Mouse (Mus musculus): ENCODE results near the gene Sema4b.

Gene Sema4b

GRCm38 (mm10) chr7:80197941-80198778 lies 11.5 kb downstream of the Sema4b start:
- peak; percentile 70 for ATAC-seq (ENCODE audit: low TSS enrichment)

- ATAC-seq (ENCODE audit: low TSS enrichment), result peak; percentile 15; the same call in 1 of the 2 replicates
Measured at GRCm38 (mm10) chr7:80198863-80199262, 12.2 kb downstream of the Sema4b start.

GRCm38 (mm10) chr7:80199286-80199685 lies 12.6 kb downstream of the Sema4b start:
- ATAC-seq (ENCODE audit: low TSS enrichment), result no peak

DNA sequence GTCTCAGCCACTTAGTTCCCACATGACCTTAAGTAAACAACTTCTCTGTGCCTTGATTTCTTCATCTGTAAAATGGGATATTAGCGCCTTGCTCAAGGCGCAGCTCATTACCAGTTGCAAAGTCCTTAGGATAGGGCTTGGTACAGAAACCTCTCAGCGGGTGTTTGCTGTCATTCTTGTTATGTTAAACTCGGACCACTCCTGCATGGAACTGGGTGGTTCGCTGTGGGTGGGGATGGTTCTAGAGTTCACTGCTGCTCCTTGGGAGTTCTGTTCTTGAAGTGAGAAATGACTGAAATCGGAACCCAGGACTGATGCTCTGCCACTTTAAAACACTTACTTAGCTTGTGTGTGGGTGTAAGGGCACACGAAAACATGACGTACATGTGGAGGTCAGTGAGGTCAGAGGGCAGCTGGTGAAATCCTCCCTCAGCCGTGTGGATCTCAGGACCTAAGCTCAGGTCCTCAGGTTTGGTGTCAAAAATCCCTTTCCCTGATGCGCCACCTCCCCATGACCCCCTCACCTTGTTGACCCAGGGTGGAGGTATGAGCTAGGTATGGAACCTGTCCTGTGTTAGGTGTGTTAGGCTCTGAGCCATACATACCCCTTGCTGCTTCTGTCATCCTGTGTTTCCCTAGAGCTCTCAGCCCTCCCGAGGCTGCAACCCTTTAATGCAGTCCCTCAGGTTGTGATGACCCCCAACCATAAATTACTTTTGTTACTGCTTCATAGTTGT lies 13.4 kb downstream of the Sema4b start:
- no peak for ATAC-seq (ENCODE audit: low TSS enrichment)

DNA sequence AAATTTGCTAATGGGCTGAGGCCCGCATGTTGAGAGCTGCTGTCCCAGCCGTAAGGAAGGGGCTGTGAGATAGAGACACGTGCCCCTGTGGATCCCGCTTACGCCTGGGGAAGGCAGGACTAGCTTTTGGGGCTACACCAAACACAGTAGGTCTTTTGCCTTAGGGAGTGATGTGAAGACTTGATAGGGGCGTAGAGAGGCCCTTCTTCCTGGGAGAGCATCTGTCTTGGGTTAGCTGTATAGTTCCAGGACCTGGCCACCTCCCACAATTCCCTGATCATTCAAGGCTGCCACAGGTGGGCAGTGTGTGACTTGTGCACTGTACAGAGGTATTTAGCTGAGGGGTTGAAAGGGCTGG lies 13.9 kb downstream of the Sema4b start:
- ATAC-seq (ENCODE audit: low TSS enrichment), result no peak

DNA sequence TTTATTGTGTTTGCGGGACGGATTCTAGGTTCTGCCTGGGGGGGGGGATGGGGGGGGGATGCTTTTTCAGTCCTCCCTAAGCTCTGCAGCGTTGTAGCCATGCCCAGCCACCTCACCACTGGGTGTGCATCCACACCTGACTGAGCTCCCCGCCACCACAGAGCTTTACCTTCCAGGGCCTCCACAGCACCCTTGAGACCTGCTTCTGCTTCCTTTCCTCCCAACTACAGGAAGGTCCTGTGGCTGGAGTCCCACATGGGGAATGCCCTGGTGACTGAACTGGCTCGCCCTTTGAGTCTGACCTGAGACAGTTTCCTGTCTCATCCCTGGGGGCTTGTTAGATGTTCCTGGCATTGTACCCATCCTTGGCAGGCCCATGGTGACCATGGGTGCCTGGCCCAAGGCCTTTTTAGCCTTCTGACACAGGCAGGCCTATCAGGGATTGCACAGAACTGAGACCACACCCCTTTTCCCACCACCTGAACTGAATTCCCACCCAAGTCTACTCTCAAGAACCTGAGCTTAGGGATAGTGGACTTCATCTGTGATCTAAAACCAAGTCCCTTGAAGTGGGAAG lies 14.4 kb downstream of the Sema4b start:
- no peak for ATAC-seq (ENCODE audit: low TSS enrichment)

- no peak for ATAC-seq (ENCODE audit: low TSS enrichment)
Measured at GRCm38 (mm10) chr7:80201888-80202540, 15.4 kb downstream of the Sema4b start.

DNA sequence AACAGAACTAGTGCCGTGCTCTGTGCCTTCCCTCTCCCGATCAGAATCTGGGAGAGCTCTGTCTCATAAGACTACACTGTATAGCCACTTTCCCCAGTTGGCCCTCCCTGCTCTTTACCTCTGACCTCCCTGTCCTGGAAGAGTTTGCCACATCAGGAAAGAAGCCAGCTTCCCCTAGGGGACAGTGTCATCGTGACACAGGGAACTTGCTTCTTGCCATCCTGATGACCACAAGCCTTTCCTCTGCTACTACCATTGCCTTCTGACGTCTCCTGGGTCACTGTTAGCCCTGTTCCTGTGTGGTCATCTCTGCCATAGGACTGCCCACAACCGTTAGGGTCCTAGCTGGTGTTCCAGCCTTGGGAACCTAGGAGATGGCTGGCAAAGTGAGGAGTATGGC lies 16.3 kb downstream of the Sema4b start:
- ATAC-seq (ENCODE audit: low TSS enrichment), result no peak

DNA sequence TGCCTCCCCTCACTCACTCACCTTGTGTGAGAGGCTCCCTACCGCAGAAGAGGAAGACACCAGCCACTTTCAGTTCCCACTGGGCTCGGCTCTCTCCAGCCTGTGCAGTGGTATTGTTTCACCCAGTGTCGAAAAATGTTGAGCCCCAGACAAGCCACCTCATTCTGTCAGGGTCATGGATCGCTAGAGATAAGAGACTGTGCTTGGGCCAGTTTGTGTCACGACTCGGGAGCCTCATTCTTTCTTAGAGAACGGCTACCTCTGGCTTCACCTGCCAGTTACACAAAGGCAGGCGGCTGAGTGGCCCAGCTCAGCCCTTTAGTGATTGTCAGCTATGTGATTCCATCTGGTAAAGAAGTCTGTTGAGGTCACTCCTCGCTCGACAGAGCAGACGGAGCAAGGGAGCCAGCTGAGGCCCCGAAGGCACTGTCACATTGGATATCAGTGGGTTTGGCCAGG lies 17.0 kb downstream of the Sema4b start:
- ATAC-seq (ENCODE audit: low TSS enrichment), result no peak

GRCm38 (mm10) chr7:80204362-80204761 lies 17.7 kb downstream of the Sema4b start:
- ATAC-seq (ENCODE audit: low TSS enrichment), result no peak

DNA sequence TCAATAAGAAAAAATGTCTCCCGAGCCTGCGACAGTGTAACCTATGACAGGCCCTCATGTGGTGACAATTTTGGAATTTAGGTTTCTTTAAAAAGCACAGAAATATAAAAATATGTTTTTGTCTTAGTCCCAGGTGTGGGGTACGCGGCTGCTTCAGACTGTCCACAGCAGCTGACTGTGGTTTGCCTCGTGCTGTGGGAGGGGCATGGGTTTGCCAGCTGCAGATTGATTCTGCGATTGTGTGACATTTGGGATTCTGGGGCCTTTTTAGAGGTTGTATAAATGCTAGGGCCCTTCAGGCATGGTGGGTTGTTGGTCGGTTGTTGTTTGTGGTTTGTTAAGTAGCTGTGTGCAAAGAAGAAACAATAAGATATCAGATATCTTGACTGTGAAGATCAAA lies 18.3 kb downstream of the Sema4b start:
- no peak for ATAC-seq (ENCODE audit: low TSS enrichment)

DNA sequence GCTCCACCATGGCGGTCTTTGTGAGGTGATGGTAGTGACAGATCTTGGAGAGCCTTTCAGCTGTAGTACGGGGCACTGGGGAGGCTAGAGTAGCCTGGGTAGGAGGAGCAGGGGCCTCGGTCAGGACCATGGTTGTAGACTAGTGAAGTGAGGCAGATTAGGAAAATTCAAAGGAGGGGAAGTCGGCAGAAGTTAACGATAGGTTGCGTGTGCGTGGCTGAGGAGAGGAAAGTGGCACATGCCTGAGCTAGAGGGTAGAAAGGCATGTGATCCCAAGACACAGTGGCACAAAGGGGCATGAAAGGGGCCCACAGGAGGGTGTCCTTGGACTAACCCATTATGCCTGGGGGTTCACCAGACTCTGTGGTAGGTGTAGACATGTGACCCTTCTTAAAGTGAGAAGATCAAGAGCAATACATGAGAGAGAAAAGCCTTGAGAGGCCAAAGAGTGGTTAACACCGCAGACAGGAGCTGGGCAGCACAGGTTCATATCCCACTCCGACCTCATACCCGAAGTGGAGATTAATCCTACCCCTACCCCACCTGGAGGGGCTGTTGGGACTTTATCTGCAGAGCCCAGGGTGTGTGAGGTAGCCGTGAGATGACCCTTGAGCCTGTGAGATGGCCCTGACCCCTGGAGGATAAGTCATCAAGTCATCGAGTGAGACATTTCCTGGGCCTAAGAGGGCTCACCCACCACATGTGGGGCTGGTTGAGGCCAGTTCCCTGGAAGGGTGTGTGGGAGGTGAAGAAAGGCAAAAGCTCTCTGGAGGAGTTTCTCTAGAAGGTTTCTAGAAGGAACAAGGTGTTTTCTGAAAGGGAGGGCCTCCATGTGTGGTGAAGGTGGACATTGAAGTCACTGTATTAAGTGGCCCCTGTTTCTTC lies 19.3 kb downstream of the Sema4b start:
- ATAC-seq (ENCODE audit: low TSS enrichment), result no peak

DNA sequence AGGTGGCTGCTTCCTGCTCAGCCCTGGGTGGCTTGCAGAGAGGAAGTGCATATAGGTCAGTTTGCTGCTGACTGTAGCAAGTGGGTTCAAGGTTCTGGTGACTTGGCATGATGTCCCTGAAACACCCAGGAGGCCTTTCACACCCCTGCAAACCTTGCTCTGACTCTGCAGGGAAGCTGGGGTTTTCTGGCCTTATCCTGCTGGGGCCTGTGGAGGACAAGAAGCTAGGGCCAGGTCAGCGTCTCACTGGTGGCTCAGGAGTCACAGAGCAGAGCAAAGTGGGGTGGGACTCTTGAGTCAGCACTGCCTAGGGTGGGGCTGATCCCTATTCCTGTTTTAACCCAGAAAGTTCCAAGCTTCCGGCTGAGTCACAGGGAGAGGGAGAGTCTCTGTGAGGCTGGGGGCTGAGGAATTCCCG lies 20.7 kb downstream of the Sema4b start:
- ATAC-seq (ENCODE audit: low TSS enrichment), result no peak

- no peak for ATAC-seq (ENCODE audit: low TSS enrichment)
Measured at GRCm38 (mm10) chr7:80208026-80208642, 21.5 kb downstream of the Sema4b start.

GRCm38 (mm10) chr7:80208738-80209430 lies 22.2 kb downstream of the Sema4b start:
- ATAC-seq (ENCODE audit: low TSS enrichment), result no peak

GRCm38 (mm10) chr7:80209669-80210068 lies 23.0 kb downstream of the Sema4b start:
- ATAC-seq (ENCODE audit: low TSS enrichment), result no peak

DNA sequence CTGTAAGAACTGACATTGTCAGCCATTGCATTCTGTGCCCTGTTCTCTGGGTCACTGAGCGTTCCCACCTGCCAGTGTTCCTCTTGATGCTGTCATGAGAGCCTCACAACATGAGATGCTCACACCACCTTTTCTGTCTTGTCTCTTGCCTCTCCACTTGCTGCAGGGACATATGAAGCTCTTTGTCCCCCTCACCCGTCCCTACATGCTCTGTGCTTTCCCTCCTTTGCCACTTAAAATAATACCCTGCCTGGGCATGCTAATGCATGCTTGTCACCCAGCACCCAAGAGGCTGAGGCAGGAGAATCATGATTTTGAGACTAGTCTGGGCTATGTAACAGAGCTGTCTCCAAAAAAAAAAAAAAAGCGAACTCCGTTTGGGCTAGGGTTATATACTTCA lies 24.3 kb downstream of the Sema4b start:
- ATAC-seq (ENCODE audit: low TSS enrichment), result no peak

DNA sequence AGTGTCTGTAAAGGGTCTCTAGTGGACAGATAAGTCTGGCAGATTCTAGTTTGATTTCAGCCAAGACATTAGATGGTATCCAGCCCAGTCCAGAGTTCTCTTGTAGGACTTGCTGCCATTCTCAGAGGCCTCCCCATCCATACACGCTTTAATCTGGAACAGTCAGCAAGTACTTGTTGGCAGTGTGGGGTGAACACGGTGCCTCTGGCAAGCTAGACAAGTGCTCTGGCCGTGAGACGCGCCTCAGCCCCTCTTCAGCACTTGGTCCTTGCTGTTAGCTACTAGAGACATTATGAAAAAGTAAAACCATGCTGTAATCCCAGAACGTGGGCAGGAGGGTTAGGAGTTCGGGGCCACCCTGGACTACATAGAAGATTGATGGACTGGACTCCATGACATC lies 27.0 kb downstream of the Sema4b start:
- ATAC-seq (ENCODE audit: low TSS enrichment), result no peak

GRCm38 (mm10) chr7:80214459-80214858 lies 27.8 kb downstream of the Sema4b start:
- ATAC-seq (ENCODE audit: low TSS enrichment), result no peak

- peak; percentile 83 for ATAC-seq (ENCODE audit: low TSS enrichment)
Measured at GRCm38 (mm10) chr7:80215398-80215797, 28.8 kb downstream of the Sema4b start.

Data from frontal cortex, adult (tissue).